Mouse (Mus musculus): ENCODE data around the gene 2210016F16Rik. TPM values are rescaled to one million over a fixed set of nuclear protein-coding genes. Genes with fewer than 3 reads are reported as not detected.
"Not testable (repeated sequence)": the region's sequence is repeated elsewhere in the genome, so short reads cannot be mapped to it uniquely, and the experiment has no call there.

Gene 2210016F16Rik
- total and polyA plus RNA-seq, 3 experiments = 0.51 to 5.3 TPM; not detected in 1

- peaks cover 3 to 22% of the 10 kb centered on the region in 2 experiments for H3K36me3 ChIP-seq (replicated peaks in 1 of 2; ENCODE audit: control insufficient read depth in 1 of 2, insufficient read depth in 1 of 2, low read length in 1 of 2)
- no peak overlapping the region for H3K9ac ChIP-seq (ENCODE audit: insufficient read depth, low read depth)
- H3K4me1 ChIP-seq (ENCODE audit: control insufficient read depth in 1 of 2, insufficient read depth in 2 of 2) = peaks cover 0 to 4% of the 10 kb centered on the region in 2 experiments; a peak in 1 of 4 replicates
- peaks cover 10% of the 10 kb centered on the region for H3K9me3 ChIP-seq (replicated peaks; ENCODE audit: low read length)
- H3K27ac ChIP-seq (ENCODE audit: insufficient read depth, low read depth) = no peak overlapping the region
- TF ChIP-seq ZNF384 (IDR thresholded peaks at IDR 0.05; ENCODE audit: low read depth, low read length) = no peak
- no peak for TF ChIP-seq SMC3 (IDR thresholded peaks at IDR 0.05; ENCODE audit: low read depth, low read length)
- TF ChIP-seq USF2 (conservative IDR thresholded peaks at IDR 0.05; ENCODE audit: low read depth, low read length) = no peak
- TF ChIP-seq ZMIZ1 (IDR thresholded peaks at IDR 0.05; ENCODE audit: low read depth, low read length) = no peak
- TF ChIP-seq HCFC1 (IDR thresholded peaks at IDR 0.05; ENCODE audit: low read depth, low read length) = no peak
- TF ChIP-seq E2F4 (IDR thresholded peaks at IDR 0.05; ENCODE audit: insufficient replicate concordance, low read depth, low read length) = no peak
- TF ChIP-seq BHLHE40 (IDR thresholded peaks at IDR 0.05; ENCODE audit: low read depth, low read length) = no peak
- TF ChIP-seq RCOR1 (conservative IDR thresholded peaks at IDR 0.05; ENCODE audit: low read depth, low read length) = no peak
- TF ChIP-seq EP300 (IDR thresholded peaks at IDR 0.05; ENCODE audit: low read length) = no peak
- no peak overlapping the region for H3K4me2 ChIP-seq (ENCODE audit: insufficient read depth, low read depth, poor library complexity, severe bottlenecking)
- 0 out of 2 replicates have a peak, but pooled peaks cover 2% of the 10 kb centered on the region for H3K79me2 ChIP-seq (replicated peaks; ENCODE audit: control insufficient read depth, extremely low read depth, insufficient read depth, poor library complexity, severe bottlenecking)
- dilution Hi-C loops (cut with MboI; ENCODE audit: extremely low pct_ligation_motif_present, extremely low pct_unique_long_range_greater_than_20kb, low sequenced_read_pairs) (no loop called here), in situ Hi-C loops (cut with MboI; ENCODE audit: low pct_ligation_motif_present, low pct_unique_long_range_greater_than_20kb, low sequenced_read_pairs) (no loop called here)
- DNase-seq (ENCODE audit: extremely low read depth) = no peak
- H3K4me3 ChIP-seq (replicated peaks in 1 of 3; ENCODE audit: low read depth in 2 of 3, low read length in 2 of 3, poor library complexity in 1 of 3) = no peak overlapping the region
- H3K27me3 ChIP-seq (replicated peaks) = no peaks in the 10 kb centered on the region
These were observed 26.0 kb upstream of the 2210016F16Rik start for GRCm38 (mm10) chr13:58411073-58411472.

- dilution Hi-C loops (cut with MboI; ENCODE audit: extremely low pct_ligation_motif_present, extremely low pct_unique_long_range_greater_than_20kb, low sequenced_read_pairs); H3K9me3 ChIP-seq (replicated peaks; ENCODE audit: low read length); DNase-seq (ENCODE audit: extremely low read depth); H3K27me3 ChIP-seq (replicated peaks); in situ Hi-C loops (cut with MboI; ENCODE audit: low pct_ligation_motif_present, low pct_unique_long_range_greater_than_20kb, low sequenced_read_pairs): not testable (repeated sequence)
- Histone ChIP-seq H3K9ac (ENCODE audit: insufficient read depth, low read depth) (peak within 1 kb of the TSS; percentile 91), H3K4me2 (ENCODE audit: insufficient read depth, low read depth, poor library complexity, severe bottlenecking) (peak within 1 kb of the TSS; percentile 44), H3K4me1 (ENCODE audit: control insufficient read depth in 1 of 2, insufficient read depth in 2 of 2) (peaks cover 0 to 15% of the 10 kb centered on the region in 2 experiments; a peak in 2 of 4 replicates), H3K79me2 (replicated peaks; ENCODE audit: control insufficient read depth, extremely low read depth, insufficient read depth, poor library complexity, severe bottlenecking) (peaks cover 35% of the 10 kb centered on the region), H3K4me3 (replicated peaks in 1 of 3; ENCODE audit: low read depth in 2 of 3, low read length in 2 of 3, poor library complexity in 1 of 3) (peak within 1 kb of the TSS; percentile 87 to 96 (median 89)), H3K27ac (ENCODE audit: insufficient read depth, low read depth) (peak within 1 kb of the TSS; percentile 88), H3K36me3 (replicated peaks in 1 of 2; ENCODE audit: control insufficient read depth in 1 of 2, insufficient read depth in 1 of 2, low read length in 1 of 2) (peaks cover 6 to 24% of the 10 kb centered on the region in 2 experiments)
These were observed 18.2 kb upstream of the 2210016F16Rik start, which contains the start of gene Hnrnpk for GRCm38 (mm10) chr13:58403243-58403642. Gene Hnrnpk, minus strand, starts transcription at chr13:58403343.

GRCm38 (mm10) chr13:58402744-58403110 lies 17.7 kb upstream of the 2210016F16Rik start:
- dilution Hi-C loops (cut with MboI; ENCODE audit: extremely low pct_ligation_motif_present, extremely low pct_unique_long_range_greater_than_20kb, low sequenced_read_pairs) (no loop called here), in situ Hi-C loops (cut with MboI; ENCODE audit: low pct_ligation_motif_present, low pct_unique_long_range_greater_than_20kb, low sequenced_read_pairs) (no loop called here)
- peaks cover 7 to 28% of the 10 kb centered on the region in 2 experiments for H3K36me3 ChIP-seq (replicated peaks in 1 of 2; ENCODE audit: control insufficient read depth in 1 of 2, insufficient read depth in 1 of 2, low read length in 1 of 2)
- H3K79me2 ChIP-seq (replicated peaks; ENCODE audit: control insufficient read depth, extremely low read depth, insufficient read depth, poor library complexity, severe bottlenecking) = peaks cover 38% of the 10 kb centered on the region
- H3K4me2 ChIP-seq (ENCODE audit: insufficient read depth, low read depth, poor library complexity, severe bottlenecking) = no peak overlapping the region
- no peaks in the 10 kb centered on the region for H3K9me3 ChIP-seq (replicated peaks; ENCODE audit: low read length)
- H3K4me3 ChIP-seq (replicated peaks in 1 of 3; ENCODE audit: low read depth in 2 of 3, low read length in 2 of 3, poor library complexity in 1 of 3) = peak overlapping the region; percentile 87 to 96 (median 89)
- peak overlapping the region; percentile 79 for H3K9ac ChIP-seq (ENCODE audit: insufficient read depth, low read depth)
- no peak for TF ChIP-seq E2F4 (IDR thresholded peaks at IDR 0.05; ENCODE audit: insufficient replicate concordance, low read depth, low read length)
- peak; percentile 40 for TF ChIP-seq ELF1 (IDR thresholded peaks at IDR 0.05; ENCODE audit: low read depth, low read length)
- no peaks in the 10 kb centered on the region for H3K27me3 ChIP-seq (replicated peaks)
- no peak for DNase-seq (ENCODE audit: extremely low read depth)
- H3K27ac ChIP-seq (ENCODE audit: insufficient read depth, low read depth) = peak overlapping the region; percentile 83
- peaks cover 0 to 16% of the 10 kb centered on the region in 2 experiments; a peak in 2 of 4 replicates for H3K4me1 ChIP-seq (ENCODE audit: control insufficient read depth in 1 of 2, insufficient read depth in 2 of 2)
